Mouse (Mus musculus): ENCODE measurements around the gene Nol9.

DNA sequence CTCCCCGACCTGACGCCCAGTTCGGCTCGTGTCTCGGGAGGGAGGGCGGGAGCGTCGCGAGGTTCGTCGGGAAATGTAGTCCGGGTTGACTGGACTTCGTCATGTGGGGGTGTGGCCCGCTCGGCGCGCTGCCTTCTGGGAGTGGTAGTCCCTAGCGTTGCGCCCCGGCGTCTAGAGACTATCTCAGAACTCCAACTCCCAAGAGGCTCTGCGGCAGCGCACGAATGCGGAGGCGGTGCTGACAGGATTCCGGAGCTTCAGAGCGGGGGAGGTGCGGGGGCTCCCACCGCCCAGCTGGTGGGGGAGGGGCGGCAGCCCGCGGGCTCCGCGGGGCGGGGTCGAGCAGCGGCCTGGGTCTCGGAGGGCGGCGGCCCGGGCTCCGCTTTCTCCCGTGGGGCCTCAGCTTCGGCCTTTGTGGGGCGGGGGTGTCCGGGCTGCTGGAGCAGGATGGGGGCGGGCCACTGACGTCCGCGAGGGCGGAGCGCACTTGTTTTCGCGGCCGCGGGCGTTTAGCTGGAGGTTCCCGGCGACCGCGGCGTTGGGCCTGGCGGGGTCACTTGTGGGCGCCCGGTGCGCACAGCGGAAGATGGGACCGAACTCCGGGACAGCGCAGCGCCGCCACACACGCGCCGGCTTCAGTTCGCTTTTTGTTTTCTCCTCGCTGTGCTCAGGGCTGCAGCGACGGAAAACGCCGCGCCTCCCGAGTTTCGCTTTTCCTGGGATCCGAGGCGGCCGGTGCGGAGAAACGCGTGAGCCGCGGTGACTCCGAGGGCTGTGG, 42.8 kb upstream of the Nol9 start, which contains the start of gene Phf13:
- TF ChIP-seq MAZ (IDR thresholded peaks at IDR 0.05; ENCODE audit: low read depth, low read length) = peak; percentile 91; the same call in 1 of the 2 replicates
- TF ChIP-seq EP300 (IDR thresholded peaks at IDR 0.05; ENCODE audit: low read depth in 1 of 2, low read length in 2 of 2) = peak in 1 of 2 experiments; percentile 45; a peak in 1 of 4 replicates
- peak; percentile 23 to 65; a peak in 2 of 4 replicates for TF ChIP-seq POLR2A (IDR thresholded peaks at IDR 0.05; ENCODE audit: control insufficient read depth in 1 of 2, insufficient read depth in 1 of 2, low read depth in 1 of 2, low read length in 2 of 2, poor library complexity in 1 of 2)
- peak; percentile 77; the same call in 1 of the 2 replicates for TF ChIP-seq CHD2 (IDR thresholded peaks at IDR 0.05; ENCODE audit: low read length)
- no peak for TF ChIP-seq CTCF (IDR thresholded peaks at IDR 0.05 in 2 of 3, conservative IDR thresholded peaks at IDR 0.05 in 1 of 3; ENCODE audit: control insufficient read depth in 1 of 3, insufficient read depth in 1 of 3, low read depth in 2 of 3, low read length in 3 of 3, poor library complexity in 1 of 3, severe bottlenecking in 1 of 3)
- TF ChIP-seq USF2 (IDR thresholded peaks at IDR 0.05; ENCODE audit: borderline replicate concordance in 1 of 2, insufficient read depth in 1 of 2, low read depth in 1 of 2, low read length in 2 of 2) = no peak
- no peak; the same call in none of the 2 replicates for TF ChIP-seq TCF12 (IDR thresholded peaks at IDR 0.05; ENCODE audit: low read depth, low read length)

Data from MEL (cell line).